Mouse (Mus musculus): ENCODE measurements around the gene Anp32e. TPM values are rescaled to one million over a fixed set of nuclear protein-coding genes. Genes with fewer than 3 reads are reported as not detected.
"Not testable (repeated sequence)": the region's sequence is repeated elsewhere in the genome, so short reads cannot be mapped to it uniquely, and the experiment has no call there.

The Anp32e gene
- total RNA-seq, 2 experiments from 2014 or later: 101 TPM

DNA sequence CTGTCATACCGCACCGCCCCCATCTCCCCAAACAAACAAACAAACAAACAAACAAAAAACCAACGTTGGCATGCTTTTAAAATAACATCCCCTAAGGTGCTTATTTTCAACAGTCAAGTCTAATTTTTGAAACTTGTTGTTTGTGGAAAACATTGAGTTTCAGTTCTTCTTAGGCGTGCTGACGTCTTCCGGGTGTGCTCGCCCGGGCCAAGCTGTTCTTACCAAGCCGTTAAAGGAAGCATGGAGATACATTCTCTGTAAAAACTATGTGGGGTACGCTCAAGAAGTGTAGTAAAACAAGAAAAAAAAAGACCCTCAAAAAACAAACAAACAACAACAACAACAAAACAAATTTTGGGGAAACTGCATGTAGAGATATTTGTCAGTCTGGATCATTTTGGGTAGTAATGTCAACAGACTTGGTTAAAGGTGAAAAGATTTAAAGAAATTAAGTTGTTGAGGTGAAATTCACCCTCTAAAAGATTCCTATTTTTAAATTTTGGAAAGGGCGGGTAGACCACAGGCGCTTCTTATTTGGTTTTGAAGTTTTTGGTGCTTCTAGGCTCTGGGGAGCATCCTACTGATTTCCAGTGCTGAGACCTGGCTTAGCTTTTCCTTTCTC is 43.3 kb downstream of the Anp32e start:
- no peak for DNase-seq (ENCODE audit: low spot score in 2 of 2)

DNA sequence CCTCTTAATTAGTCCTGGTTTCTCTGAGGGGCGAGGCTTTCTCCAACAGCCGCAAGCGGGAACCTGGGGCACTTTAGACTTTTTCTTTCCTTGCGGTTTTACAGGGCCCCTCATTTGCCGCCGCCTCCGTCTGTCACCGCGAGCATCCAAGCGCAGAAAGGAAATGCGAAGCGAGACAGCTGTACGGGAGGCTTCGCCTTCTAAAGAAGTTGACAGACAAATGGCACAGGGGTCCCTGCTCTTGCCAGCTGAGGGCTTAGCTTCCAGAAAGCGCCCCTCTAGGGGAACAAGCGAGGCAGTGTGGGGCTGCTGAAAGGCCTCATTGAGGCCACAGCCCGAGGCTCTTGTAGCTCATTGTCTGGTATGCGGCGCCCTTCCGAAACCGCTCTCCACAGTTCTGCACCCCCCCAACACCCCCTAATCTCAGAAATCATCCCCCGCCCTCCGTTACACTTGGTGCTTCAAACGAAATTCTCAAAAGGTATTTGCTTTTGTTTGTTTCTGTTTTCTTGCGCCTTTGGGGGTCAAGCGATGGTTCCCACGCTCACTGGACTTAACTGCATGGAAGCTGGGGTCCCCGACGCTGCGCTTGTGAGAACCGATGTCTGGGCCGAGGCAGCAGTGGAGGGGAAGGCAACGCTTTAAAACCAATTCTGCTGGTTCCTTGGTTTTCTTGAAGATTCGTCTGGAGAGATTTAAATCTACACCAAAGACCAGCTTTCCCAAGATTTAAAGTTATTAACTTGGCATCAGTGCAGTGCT is 44.0 kb downstream of the Anp32e start:
- peak in 1 of 2 experiments; percentile 65 for DNase-seq (ENCODE audit: low spot score in 2 of 2)

DNA sequence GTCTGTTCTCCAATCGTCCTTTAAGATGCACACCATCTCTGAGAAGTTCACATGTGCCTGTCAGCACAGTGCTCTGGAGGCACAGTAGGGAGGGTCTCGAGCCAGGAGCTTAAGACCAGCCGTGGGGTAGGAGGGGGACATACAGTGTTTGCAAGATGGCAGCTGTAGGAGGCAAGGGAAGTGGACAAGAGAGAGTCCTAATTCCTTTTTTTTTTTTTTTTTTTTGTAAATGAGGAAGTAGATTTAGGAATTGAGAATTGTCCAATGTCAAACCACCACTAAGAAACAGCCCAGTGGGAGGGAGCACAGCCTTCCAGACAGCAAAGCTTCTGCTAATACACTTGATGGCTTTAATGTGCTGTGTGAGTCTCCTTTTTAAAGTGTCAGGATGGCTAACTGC is 48.0 kb downstream of the Anp32e start:
- DNase-seq (ENCODE audit: low spot score in 2 of 2): no peak

DNA sequence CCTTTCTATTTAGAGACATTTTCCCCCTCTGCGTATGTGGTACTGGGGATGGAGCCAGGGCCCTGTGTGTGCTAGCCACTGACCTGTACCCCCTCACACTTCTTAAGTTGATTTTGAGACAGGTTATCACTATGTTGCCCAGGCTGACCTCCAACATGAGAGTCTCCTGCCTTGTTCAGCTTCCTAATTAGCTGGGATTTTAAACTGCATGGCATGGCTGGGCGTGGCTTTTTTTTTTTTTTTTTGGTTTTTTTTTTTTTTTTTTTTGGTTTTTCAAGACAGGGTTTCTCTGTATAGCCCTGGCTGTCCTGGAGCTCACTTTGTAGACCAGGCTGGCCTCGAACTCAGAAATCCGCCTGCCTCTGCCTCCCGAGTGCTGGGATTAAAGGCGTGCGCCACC is 48.5 kb downstream of the Anp32e start:
- DNase-seq (ENCODE audit: low spot score in 2 of 2): not testable (repeated sequence)

DNA sequence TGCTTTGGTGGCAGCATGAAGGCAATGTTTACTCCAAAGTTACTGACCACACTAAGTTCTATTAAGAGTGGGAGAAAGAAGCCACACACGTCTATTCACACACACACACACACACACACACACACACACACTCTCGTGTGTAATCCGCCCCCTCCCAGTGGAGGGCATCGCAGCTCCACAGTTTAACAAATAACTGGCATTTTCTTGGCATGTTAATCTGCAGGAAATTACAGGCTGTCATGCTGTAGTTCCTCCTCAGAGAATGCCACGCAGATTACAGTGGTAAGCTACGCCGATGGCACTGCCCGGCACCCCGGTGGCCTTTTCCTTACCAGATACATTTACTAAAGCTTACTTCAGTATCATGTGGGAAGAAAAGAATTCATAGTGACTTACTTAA is 49.2 kb downstream of the Anp32e start:
- DNase-seq (ENCODE audit: low spot score in 2 of 2): no peak

DNA sequence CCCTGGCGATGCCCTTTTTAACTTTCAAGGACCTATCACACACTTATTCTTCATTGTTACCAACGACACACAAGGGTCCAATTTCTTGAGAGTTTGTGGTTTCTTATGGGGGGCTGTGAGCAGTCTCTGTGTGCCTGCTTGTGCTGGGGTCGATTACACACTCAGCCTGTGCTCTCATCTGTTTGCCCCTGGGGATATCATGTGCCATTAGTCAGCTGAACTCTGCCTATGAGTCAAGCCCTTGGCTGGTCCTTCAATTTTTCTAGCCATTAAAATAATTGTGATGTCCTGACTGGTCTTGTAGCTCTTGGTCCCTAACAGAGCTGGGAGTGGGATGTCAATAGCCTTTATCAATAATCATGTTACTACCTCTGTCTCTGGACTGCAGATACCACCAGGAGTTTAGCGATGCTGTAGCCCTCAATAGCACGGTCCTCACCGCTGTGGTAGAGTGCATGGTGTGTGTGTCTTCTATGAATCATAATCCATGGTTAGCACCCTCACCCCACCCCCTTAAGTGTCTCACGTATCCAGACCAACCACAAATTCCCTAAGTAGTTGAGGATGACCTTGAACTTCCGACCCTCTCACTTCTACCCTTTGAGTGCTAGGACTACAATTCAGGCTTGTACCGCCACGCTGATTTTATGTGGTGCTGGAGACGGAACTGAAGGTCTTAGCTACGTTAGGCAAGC is 51.4 kb downstream of the Anp32e start:
- no peak for DNase-seq (ENCODE audit: low spot score in 2 of 2)

DNA sequence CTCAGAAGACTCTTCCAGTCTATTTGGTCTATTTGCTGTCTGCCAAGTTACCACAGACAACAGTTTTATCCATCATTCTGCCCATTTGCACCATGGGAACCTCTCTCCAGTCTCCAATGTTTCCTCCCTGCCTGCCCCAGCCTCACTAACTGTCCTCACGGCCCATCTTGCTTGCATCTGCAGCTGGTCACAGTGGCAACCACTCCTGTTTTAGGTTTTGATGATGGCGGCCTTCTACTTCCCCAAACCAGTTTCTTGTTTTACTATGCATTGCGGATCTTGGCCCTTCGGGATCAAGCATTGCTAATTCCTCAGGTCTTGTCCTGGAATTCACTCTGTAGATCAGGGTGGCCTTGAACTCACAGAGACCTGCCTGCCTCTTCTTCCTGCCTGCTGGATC is 53.1 kb downstream of the Anp32e start:
- DNase-seq (ENCODE audit: low spot score in 2 of 2): no peak

DNA sequence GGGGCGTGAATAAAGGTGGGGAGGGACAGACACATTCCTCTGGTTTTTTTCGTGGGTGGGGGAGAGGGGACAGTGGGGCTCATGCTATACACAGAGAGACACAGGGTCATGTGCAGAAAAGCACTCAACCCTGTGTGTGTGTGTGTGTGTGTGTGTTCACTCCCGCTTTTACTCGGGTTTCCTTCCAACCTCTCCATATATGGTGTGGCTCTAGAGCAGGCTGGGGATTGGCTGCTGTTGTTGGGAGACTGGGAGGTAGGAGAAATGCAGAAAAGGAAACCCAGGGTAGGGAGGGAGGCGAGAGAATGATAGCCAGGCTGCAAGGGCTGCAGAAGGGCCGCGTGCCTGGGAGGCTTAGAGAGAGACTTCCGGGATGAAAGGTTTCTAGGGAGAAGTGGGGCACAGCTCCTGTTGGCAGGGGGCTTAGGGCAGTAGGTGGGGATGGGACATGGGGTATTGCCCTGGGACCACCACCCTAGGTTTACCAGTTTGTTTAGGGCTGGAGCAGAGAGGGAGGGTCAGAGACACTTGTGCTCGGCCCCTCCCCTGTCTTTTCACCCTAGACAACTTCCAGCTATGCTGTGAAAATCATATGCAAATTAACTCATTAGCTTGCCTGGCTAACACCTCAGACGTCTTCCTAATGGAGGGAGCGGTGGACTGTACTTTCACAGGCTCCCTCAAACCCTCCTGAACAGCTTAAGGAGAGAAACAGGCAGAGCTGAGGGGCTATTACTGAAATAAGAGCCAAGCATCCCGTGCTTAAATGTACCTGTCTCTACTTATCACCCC is 56.4 kb downstream of the Anp32e start:
- peak; percentile 66 to 71 for DNase-seq (ENCODE audit: low spot score in 2 of 2)

DNA sequence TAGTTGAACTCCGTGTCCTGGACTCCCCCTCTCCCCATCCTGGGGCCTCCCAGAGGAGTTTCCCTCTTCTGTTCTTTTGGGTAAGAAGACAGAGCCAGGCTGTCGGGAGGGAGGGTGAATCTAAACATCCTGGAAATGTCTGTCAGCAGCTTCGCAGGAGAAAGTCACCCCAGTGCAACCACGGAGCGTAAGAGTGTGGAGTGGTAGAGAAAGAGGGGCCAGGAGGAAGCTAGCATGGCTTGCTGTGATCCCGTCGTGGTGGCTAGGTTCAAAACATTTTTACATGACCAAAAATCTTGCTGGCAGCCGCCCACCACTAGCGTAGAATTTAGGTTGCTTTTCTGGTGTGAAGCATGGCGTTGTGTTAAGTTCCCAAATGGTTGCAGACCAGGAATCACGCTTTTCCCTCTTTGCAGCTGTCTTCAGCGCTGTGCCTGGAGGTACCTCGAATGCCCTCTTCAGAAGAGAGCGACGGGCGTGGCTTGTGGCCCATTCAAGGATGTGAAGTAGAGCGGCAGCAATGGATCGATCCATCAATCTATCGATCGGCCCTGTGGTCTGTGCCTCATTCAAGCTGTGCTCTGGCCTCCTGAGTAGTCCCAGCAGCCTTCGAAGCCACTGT is 57.1 kb downstream of the Anp32e start:
- DNase-seq (ENCODE audit: low spot score in 2 of 2): peak; percentile 57 to 67

DNA sequence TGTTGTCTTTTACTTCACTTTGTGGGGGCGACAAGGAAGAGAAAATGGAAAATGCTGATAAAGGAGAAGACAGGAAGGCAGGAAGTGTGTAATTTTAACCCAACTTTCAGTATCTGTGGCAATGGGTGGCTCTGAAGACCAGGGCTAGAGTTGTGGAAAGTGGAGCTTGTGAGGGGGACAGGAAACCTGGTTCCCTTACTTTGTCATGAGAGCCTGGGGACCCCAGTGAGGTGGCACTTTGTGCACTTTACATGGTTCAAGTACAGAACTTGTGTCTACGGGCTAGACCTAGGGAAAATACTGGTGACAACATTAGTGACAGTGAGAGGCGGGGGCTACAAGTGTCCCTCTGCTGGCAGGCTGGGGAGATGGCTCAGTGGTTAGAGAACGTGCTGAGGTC is 57.9 kb downstream of the Anp32e start:
- no peak for DNase-seq (ENCODE audit: low spot score in 2 of 2)

DNA sequence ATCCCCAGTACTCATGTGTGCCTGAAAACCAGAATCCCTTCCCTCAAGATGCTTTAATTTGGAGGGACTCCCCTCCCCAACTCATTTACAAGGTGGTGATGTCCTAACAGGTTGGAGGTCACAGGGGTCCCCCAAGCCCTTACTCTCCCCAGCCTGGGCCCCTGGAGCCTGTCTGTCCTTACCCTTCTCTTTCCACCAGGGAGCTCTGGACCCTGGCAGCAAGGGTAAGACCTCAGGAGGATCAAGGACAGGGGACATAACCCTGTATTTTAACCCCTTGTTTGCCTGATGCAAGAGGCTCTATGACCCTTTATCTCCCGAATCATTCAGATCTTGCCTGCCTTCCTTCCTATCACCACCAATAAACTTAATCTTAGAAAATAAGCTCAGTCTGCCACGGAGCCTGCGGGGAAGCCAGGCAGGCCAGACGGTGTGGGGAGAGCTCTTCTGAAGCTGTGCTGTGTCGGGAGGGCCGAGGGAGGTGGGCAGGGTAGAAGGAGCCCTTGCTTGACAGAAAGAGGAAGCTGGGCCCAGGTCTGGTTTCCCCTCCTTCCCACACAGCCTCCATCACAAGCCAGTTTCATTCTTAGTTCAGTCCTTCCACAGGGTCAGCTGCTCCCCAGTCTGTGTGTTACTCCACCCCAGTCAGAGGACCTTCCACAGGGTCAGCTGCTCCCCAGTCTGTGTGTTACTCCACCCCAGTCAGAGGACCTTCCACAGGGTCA is 58.5 kb downstream of the Anp32e start:
- no peak for DNase-seq (ENCODE audit: low spot score in 2 of 2)

DNA sequence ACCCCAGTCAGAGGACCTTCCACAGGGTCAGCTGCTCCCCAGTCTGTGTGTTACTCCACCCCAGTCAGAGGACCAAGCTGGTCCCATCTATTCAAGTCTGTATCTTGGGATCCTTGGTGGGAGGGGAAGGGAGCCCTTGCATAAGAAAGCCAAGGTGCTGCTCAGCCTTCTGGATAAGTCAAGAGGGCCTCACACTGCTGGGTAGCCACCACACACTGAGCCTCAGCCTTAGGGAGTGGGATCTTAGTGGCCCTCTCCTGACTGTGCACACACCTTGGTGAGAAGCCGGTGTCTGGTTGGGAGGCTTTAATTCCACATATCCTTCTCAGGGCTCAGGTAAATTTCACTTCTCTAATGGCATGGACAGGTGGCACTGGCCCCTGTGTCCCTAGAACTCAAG is 59.1 kb downstream of the Anp32e start:
- DNase-seq (ENCODE audit: low spot score in 2 of 2): no peak

DNA sequence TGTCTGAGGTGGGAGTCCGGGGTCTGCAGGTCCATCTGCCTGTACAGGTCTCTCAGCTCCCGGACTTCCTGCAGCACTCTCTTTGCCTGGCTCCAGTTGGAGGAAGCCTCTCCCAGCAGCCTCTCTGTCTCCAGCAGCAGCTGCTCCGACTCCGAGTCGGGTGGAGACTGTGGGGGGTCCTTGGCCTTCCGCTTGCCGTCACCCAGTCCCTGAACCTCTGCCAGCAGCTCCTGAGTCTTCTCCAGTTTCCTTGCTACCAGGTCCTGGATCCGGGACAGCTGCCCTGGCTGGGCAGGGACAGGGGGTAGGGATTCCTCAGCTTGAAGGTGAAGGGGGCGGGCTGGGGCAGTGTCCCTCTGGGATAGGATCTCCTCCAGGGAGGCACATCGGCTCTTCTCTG is 59.9 kb downstream of the Anp32e start:
- no peak for DNase-seq (ENCODE audit: low spot score in 2 of 2)

DNA sequence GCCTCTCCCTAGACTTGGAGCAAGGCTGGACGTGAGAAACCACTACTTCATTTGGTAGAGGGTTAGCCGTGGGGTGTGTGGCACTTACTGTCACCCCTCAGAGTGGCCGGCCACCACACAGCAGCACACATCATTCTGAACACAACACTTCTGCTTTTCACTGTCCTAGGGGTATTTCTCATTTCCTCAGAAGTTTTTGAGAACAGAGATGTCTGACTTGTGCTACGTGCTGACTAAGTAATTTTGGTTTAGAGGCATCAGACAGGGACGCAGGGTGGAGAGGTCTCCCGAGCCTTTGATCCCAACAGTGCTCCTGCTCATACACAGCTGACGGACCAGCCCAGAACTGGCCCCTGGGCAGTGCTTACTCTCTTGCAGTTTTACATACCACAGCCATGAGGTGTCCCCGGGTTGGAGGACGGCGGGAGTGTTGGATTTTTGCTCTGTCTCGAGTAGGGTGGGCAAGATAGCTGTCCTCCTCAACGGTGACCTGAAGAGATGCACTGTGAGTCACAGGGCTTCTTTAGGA is 61.4 kb downstream of the Anp32e start:
- DNase-seq (ENCODE audit: low spot score in 2 of 2): no peak

DNA sequence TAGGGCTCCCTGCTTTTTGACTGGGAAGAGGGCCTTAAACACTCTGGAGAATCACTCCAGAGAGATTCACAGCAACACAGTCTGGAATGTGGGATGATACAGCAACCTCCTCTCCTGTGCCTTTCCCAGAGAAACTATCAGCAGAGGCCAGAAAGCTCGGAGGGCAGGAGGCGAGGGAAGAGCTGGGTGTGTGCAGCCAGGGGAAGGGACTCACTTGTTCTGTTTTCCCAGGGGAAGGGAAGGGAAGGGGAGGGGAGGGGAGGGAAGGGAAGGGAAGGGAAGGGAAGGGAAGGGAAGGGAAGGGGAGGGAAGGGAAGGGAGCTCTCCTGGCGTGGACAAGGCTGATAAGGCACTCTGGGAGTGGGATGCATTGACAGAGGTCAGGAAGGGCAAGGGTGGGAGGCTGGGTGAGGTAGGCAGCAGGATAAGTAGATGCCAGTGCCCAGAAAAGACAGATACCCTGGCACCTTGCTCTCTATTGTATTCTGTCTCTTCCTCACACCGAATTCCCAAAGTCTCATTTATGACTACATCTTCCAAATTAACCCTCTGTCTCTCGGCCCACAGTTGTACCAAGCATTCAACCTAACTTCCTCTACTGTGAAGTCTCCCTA is 64.1 kb downstream of the Anp32e start:
- no peak for DNase-seq (ENCODE audit: low spot score in 2 of 2)

DNA sequence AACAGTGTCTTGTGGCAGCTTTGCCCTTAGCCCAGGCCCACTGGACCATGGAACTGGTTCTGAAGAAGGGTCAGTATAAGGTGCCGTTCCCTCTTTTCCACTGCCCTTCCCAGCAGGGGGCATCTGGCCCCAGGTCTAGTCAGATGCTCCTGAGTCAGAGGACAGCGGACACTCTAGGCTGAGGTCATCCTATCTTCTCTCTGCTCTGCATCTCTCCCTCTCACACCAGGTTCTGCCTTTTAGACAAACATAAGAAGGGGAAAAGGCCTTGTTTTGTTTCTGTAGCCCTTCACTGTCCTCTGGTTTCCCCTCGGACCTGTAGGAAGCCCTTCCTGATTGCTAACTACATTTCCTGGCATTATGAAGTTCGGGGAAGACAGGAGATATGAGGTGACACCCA is 64.8 kb downstream of the Anp32e start:
- no peak for DNase-seq (ENCODE audit: low spot score in 2 of 2)

DNA sequence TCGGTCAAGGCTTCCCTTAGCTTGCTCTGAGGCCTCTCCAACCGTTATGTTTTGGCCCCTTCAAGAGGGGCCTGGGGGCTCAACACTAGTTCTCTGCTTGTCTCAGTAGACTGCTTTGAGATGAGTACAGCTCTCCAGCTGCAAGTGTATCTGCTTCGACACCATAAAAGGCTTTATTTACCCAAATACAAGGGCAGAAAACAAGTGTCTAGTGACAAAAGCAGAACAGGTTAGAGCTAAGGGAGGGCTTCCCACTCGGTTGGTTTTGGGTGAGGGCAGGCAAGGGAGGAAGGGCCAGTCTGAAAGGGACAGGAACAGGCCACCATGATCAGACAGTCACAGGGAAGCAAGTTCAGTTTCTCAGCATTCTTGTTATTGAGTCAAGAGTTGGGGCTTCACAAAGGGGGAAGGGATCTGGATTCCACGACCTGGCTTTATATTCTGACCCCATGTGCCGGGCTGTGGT is 65.4 kb downstream of the Anp32e start:
- peak in 1 of 2 experiments; percentile 31 for DNase-seq (ENCODE audit: low spot score in 2 of 2)

DNA sequence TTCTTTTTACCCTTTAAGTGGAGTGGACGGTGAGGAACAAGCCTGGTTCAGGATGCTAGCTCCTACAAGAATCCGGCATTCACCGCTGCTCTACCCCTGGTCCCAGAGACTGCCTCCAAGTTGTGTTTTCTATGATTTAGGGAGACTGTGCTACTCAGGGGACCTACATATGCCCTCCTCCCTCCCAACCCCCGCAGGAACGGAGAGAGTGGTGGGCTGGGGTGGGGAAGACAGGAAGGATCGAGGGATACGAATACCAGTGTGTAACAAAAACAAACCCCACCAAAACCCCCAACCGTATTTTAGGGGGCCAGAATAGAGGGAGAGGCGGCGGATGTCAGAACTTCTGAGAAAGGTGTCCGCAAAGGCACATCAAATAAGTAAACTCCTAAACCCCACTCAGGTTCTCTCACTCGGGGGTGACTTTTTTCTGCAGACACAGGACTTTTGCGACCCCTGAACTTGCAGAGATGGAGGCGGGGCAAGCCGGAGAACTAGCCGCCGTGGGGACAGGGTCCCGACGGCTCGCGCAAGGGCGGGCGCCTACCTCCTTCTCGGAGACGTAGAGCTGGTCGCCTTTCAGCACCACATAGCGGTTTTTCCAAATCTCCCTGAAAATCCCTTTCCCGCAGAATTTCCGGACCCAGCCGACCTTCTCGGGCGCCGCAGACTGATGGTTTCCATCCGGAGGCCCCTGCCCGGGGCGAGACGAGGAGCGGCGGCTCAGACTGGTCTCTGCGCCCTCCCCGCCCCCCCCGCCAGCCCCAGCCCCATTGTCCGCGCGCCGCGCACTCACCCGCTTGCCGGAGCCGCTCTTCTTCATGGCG is 66.1 kb downstream of the Anp32e start:
- DNase-seq (ENCODE audit: low spot score in 2 of 2): peak in 1 of 2 experiments; percentile 65

All from layer of hippocampus, postnatal 14 days (tissue).